Mouse (Mus musculus) spleen, postnatal 10 days (tissue): ENCODE measurements around the gene Pkig.
"Not testable (repeated sequence)": the region's sequence is repeated elsewhere in the genome, so short reads cannot be mapped to it uniquely, and the experiment has no call there.

Experiments
- DNase-seq, 2 experiments: peaks; one replicate each; pipeline ENCODE4 v3.0.0; 2021 to 2022; ENCODE audit warnings: low spot score in 2 of 2

The Pkig gene

DNA sequence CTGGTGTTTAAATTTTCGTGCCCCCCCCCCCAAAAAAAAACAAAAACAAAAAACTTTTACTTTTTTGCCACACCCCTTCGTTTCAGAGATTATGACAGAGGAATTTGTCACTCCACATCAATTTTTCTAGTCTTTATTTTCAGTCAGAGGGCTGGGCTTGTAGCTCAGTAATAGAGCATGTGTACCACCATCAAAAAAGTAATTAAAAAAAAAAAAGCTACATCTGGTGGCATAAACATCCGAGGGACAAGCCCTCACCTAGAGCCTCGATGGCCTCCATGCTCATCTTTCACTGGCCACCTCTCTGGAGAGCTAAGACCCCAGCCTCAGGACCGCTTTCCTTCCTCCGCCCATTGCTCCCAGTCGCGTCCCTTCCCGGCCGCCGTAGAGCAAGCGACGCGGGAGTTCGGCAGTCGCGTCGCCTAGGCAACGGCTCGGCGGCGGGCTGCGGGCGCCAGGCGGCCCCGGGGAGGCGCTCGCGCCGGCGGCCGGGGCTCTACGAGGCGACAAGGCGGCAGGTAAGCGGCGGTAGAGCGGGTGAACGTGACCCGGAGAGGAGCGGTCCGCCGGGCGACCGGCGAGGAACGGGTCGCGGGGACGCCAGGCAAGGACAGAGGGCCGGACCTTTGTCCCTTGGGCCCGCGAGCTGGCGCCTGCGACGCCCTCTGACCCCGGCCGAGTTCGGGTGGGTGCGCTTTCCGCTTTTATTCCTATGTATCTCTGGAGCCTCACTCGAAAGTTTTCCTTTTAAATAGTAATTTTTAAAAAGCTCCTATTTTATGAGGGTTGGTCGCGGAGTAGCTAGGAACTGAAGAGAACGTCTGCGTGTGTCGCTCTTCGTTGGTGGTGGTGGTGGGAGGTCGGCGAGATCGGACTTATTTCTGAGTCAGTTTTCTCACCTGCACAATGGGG is at the start of gene Pkig:
TSS of gene Pkig (plus strand) at position 412 of the 912 bp plus-strand sequence.
- DNase-seq: peak; percentile 83 to 91

DNA sequence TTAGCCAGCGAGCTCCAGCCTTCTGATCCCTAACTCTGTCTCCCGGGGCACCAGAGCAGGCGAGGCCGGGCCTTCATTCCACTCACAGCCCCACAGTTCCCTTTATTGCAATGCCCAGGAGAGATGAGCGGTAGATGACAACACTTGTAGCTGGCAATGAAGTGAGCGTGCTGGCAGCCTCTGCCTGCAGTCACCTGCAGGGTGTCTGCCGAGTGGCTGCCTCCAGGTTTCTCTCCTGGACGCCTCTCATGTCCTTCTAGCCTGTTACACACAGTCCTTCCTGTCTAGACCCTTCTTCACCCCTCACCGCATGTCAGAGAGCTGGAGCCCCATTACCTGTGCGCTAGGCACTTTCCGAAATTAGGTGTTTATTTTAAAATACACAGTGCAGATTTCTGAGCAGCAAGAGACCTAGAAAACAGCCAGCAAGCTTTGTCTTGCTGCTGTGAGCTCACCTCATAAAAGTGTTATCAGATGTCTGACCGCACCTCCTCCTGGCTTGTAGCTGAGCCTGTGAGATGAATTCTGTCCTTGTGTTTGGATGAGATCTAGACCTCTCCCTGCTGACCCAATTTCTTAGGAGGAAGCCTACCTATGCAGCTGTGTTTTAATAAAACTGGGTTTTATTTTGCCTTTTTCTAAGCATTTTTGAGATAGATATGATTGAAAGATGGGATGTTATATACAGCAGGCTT is 48.8 kb upstream of the Pkig start:
- no peak for DNase-seq

DNA sequence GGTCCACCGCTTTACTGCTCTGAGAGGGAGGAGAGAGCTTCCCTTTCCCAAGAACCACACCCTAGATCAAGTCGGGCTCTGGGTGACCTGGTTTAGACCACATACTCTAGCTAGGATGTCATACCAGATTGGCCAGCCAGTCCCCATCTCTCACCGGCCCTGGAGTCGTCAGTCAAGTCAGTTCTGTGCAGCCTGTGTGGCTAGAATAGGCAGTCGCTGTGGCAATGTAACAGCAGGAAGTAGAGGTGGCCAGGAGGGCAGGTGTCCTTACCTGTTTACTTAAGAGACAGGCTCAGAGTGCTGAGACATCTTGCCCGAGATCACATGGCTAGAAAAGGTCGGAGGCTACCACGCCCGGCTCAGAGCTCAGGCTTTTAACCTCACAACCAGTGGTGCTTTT is 47.0 kb upstream of the Pkig start:
- DNase-seq: no peak

DNA sequence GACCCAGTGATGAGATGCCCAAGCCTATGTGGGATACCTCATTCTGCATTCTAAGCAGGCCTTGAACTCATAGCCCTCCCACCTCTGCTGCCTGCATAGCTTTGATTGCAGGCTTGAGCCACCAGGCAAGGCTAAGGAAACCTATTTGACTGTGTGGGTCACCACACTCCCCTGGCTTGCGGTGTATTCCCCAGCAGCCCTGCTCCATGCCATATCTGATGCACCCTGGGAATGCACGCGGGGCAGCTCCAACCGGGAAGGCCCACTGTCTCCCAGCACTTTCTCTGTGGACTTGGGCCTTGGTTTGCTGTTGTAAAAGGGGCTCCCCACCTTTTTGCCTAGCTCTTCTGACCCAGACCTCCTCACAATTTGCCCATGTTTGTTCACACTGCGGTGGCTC is 45.0 kb upstream of the Pkig start:
- DNase-seq: no peak

DNA sequence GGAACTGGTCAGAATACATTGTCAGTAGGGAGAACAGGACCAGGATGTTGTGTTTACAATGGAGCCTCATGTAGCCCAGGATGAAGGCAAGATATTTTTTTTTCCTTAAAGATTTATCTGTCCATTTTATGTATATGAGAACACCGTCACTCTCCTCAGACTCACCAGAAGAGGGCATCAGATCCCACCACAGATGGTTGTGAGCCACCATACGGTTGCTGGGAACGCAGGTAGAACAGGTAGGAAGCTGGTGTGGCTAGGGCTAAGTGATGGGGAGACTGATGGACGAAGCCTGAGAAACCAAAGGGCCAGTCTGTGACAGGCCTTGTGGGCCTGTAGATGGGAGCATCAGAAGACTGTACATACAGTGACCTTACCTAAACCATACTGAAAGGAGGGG is 44.2 kb upstream of the Pkig start:
- no peak for DNase-seq

DNA sequence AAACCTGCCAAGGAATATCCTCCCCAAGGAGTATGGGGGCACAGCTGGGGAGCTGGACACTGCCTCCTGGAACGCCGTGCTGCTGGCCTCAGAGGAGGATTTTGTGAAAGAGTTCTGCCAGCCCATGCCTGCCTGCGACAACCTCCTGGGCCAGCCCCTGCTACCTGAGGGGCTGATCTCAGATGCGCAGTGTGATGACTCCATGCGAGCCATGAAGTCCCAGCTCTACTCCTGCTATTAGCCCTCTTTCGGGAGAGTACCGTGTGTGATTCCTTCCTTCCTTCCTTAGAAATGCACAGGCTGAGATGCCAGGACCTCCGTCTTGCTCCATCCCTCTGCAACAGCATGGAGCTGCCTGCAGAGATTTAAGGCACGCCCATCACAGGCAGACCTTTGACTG is 42.8 kb upstream of the Pkig start:
- DNase-seq: no peak

DNA sequence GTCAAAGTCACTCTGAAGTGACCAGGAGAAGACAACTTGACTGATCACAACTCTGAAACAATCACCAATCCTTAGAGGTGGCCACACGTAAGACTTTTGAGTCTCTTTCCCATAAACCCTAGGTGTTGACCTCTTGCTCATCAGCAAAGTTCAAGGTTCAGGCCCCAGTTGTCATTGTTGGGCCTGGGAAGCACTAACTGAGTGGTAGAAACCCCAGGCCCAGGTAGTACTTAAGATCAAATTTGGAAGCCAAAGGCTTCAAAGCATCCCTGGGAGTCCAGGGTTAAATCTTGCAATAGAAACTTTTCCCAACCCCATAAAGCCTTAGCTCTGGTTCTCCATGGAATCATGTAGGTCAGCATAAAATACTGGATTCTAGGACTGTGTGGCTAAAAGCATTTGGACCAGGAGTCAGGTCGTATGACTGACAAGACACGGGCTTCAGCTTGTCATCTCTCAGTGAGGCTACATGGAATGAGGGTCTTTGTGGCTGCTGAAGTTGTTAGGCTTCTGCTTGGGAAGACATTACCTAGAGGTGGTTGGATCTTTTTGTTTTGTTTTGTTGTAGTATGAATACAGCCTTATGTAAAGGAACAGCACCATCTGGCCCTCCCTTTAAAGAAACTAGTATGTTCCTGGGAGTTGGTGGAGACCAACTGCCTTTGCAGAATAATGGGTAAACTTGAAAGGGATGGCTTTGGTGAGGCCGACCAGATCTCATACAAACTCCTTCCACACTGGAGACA is 42.1 kb upstream of the Pkig start:
- no peak for DNase-seq

DNA sequence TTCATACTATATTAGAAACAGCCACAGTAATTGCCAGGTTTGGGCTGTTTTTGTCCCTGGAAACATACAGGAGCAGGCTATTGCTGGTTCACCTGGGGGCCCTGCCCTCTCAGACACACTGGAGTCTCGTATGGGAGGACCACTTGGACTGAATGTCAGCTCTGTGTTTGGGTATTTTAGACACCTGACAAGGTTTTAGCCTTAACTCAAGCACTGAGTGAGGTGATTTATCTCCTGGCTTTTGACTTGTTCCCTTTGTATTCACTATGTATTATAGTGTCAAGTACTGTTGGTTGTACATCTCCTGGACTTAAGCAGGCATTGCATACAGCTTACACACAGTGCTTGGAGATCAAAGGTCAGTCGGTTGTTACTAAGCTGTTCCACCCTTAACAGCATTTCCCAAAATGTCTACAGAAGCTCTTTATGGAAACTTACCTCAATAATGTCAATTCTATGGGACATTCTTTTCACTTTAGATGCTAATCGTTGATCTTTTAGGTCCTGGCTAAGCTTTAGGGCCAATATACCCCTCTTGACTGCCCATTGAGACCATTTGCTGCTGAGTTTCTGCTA is 41.4 kb upstream of the Pkig start:
- DNase-seq: no peak

DNA sequence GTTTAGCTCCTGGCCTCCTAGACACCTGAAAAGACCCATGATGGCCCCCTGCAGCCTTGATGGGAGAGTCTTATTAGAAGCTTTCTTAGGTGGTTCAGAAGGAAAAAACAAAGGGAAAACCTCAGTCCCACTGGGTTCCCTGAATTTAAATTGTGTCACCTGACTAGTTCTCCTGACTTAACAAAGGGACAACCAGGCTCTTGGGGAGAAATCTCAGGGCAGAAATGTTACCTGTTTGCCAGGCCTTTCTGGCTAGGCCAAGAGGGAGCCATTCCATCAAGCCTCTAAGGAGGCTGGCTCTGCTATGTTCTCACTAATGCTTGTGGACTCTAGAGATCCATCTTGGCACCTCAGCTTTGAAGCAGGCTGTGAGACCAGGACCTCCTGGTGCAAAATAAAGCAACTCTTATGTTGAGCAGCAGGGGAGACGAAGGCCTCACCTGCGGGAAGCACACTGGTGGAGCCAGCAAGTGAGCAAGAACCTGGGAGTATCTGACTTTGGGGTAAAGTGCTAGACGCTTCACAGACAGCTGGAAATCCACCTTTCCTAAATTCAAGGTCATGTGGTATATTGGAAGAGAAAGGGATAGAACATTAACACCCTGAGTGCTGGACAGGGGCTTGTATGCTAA is 40.8 kb upstream of the Pkig start:
- DNase-seq: no peak

DNA sequence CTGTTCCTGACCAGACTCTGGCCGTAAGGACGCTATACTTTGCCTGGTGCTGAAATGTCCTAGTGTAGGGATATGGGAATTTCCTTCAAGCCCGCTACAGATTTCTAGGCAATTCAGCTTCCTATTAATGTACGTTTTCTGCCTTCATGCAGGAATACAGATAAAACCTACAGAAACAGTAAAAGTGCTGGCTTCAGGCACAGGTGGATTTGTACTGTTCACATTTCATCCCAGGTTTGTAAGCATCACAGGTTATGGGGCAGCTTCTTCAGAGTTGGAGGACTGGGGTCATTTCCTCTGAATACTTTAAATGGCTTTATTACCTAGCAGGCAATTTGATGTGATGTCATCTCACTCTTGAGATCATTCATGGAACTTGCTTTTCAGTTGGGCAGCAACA is 40.3 kb upstream of the Pkig start:
- DNase-seq: no peak

DNA sequence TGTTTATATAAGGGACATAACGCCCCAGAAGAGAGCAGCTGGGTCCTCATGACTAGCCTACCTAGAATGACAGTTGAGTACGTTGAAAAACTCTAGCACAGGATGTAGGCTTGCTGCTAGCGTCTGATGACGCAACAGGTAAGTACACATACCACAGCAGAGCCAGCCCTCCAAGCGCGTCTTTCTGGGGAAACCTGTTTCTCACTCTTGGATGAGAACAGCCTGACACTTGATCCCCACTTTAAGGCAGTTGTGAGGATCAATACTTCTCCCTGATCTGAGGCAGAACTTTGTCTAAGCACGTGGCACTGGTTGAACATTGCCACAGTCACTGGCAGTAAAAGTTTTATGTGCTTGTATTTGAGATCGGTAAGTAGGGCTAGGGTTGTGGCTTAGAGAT is 37.7 kb upstream of the Pkig start:
- no peak for DNase-seq

DNA sequence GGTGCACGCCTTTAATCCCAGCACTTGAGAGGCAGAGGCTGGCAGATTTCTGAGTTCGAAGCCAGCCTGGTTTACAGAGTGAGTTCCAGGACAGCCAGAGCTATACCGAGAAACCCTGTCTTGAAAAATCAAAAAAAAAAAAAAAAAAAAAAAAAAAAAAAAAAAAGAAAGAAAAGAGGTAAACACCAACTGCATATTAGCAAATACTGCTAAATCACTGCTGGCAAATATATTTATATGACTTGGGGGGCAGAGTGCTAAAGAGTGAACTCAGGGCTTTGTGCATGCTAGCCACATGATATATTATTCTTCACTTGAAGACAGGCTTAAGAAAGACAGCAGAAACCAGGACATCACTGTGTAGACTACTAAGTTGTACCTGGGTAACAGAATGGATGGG is 36.8 kb upstream of the Pkig start:
- not testable (repeated sequence) for DNase-seq

DNA sequence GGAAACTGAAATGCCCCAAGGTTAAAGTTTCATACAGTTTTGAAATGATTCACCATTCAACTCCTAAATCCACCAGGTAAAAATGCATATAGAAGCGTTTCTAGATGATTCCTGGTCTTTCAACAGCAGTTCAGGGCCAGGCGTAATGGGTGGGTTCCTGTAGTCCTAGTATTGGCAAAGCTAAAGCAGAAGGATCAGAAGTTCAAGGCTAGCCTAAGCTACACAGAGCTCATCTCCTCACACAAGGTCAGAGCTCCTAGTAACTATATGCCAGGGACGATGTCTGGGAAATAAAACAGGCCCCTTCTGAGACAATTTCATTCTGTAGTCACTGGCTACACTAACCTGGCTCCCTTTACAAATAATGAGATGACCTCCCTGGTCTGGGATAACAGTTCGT is 27.0 kb upstream of the Pkig start:
- no peak for DNase-seq

DNA sequence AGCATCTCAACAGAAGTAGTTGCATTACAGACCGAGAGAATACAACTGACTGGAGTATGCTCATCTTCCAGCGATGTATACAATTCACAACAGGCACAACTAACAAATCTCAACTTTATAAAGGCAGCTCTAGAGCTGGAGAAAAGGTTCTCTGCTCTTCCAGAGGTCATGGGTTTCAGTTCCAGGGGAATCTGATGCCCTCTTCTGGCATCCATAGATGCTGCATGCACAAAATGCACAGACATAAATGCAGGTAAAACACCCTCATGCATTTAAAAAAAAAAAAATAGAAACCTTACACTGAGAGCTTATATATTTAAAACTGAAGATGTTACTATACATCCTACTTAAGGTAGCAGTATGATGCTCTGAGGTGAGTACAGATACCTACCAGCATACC is 26.5 kb upstream of the Pkig start:
- DNase-seq: no peak

DNA sequence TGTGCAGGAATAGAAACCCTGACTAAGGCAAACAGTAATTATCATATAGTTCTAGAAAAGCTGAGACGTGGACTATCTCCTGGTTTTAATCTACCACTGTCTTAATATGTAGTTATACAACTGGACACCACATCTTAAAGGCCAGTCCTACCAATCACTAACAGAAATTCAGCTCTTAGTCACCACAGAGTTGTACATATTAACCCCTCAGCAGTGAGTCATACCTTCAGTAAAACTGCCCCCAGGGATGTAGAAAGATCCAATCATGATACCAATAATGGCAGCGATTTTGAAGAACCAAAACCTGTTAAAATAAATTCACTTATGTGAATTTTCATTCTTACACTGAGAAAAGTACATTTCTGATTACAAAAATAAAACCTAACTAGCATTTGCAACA is 24.0 kb upstream of the Pkig start:
- no peak for DNase-seq

DNA sequence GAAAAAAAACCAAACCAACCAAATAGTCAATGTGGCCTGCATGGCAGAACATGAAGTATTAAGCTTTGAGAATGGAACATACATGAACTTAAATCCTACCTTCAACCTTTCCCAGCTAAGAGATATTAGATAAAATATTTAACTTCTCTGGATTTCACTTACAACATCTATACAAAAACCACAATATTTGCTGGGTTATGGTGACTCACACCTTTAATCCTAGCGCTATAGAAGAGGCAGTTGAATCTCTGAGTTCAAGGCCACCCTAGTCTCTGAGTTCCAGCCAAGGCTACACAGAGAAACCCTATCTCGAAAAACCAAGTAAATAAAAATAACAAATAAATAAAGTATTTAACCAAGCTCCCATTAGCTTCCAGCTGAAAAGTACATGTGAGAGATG is 22.1 kb upstream of the Pkig start:
- DNase-seq: no peak

DNA sequence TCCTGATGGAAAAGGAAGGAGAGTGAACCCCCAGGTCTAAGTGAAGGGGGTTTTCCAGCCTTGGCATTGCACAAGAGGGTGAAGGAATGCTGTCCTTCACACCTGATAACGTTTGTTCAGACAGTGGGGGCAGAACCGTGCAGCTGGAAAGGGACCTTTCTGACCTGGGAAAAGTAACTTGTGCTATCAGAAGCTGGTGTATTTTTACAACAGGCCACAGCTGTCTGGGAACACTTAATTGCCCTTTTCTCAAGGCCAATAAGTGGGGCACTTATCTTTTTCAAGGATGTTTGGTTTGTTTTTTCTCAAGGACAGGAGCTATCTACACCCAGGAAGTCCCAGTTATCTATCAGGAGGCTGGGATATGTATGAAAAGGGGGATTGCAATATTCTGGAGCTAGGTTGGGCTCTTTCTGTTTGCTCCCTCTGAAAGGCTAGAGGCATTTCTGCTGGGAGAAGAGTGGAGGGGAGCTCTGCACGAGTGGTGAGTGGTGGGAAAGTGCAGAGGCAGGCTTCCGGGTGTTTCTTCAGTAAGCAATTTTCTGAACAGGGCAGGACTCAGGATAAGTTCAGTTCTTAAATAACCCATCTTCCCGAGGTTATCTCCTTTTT is 20.4 kb upstream of the Pkig start:
- no peak for DNase-seq

DNA sequence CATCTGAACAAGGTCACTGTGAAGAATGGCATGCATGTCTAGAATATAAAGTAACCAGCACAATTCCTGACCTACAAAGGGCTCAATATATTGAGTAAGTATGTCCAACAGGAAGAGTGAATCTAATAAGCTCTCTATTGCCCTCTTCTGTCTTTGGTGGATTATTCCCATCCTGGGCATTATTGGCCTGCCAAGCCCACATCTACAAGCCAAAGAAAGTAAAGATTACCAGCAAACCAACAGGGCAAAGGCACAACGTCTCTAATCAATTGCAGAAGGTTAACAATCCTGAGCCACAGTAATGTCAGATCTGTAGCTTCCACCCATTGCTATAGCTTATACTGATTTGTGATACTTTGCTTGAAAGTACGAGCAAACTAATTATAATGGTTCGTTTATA is 17.7 kb upstream of the Pkig start:
- no peak for DNase-seq

DNA sequence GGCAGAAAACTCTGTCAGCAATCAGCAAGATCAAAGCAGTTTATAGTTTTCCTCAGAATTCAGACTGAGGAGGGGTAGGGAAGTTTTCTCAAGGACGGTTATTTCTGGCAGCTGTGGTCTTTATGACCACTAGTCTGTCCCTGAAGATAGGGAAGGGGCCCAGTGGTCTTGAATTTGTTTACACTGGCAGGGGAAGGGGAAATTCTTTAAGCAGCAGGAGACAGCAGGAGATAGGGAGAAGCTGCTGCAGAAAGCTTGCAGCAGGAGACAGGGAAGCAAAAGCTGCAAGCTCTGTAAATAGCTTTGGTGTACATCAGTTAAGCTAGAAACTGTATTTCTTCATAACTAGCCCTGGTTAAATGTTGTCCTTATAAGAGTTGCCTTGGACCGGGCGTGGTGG is 16.5 kb upstream of the Pkig start:
- no peak for DNase-seq

DNA sequence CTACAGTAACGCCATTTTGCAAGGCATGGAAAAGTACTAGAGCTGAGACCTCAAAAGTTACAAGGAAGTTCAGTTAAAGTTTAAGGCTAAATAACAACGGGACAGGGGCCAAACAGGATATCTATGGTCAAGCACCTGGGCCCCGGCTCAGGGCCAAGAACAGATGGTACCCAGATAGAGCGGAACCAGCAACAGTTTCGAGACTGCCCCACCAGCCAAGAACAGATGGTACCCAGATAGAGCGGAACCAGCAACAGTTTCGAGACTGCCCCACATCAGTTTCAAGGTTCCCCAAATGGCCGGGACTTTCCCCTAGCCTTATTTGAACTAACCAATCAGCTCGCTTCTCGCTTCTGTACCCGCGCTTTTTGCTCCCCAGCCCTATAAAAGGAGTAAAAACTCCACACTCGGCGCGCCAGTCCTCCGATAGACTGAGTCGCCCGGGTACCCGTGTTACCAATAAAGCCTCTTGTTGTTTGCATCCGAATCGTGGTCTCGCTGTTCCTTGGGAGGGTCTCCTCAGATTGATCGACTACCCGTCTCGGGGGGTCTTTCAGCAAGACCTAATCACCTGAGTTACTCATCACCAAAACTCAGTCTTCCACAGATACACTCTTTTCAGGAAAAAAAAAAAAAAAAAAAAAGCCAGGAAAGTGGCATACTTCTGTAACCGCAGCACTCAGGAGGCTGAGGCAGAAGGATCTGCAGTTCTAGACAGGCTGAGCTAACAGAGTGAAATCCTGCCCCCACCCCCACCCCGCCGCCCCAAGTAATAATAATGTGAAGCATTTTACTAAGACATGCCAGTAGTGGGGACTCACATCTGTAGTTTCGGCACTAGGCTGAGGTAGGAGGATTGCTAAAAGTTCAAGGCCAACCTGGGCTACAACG is 15.3 kb upstream of the Pkig start:
- DNase-seq: peak; percentile 80 to 90
